Mouse (Mus musculus) midbrain, embryonic 13.5 days (tissue): ENCODE results near the gene Ndufs4. TPM values are rescaled to one million over a fixed set of nuclear protein-coding genes. Genes with fewer than 3 reads are reported as not detected.

Experiments
- ATAC-seq: fragments of 200-750 bp; cut with Nextera tagmentation; 2 replicates; pipeline ENCODE4 v1.8.0; 2017; ENCODE audit warnings: mild to moderate bottlenecking, moderate TSS enrichment, moderate library complexity
- H3K27ac ChIP-seq: fragments of 300-500 bp; sonication (generic); 2 replicates; pipeline ENCODE4 v1.5.1; 2015; ENCODE audit warnings: inconsistent platforms, mild to moderate bottlenecking, moderate library complexity
- H3K27me3 ChIP-seq: fragments of 300-500 bp; sonication (generic); 2 replicates; pipeline ENCODE4 v1.6.1; 2015; ENCODE audit warnings: mild to moderate bottlenecking, inconsistent platforms
- H3K36me3 ChIP-seq: fragments of 300-500 bp; sonication (generic); 2 replicates; pipeline ENCODE4 v1.6.1; 2015; ENCODE audit warnings: mild to moderate bottlenecking, inconsistent platforms
- H3K4me1 ChIP-seq: fragments of 300-500 bp; sonication (generic); replicated peaks from 2 replicates; pipeline ENCODE4 v1.6.1; 2015; ENCODE audit warnings: inconsistent platforms
- H3K4me2 ChIP-seq: fragments of 300-500 bp; sonication (generic); replicated peaks from 2 replicates; pipeline ENCODE4 v1.6.1; 2015; ENCODE audit warnings: moderate library complexity, mild to moderate bottlenecking, inconsistent platforms
- H3K4me3 ChIP-seq: fragments of 300-500 bp; sonication (generic); replicated peaks from 2 replicates; pipeline ENCODE4 v1.5.1; 2015; ENCODE audit warnings: mild to moderate bottlenecking, inconsistent platforms
- H3K9ac ChIP-seq: fragments of 300-500 bp; sonication (generic); replicated peaks from 2 replicates; pipeline ENCODE4 v1.6.1; 2015; ENCODE audit warnings: mild to moderate bottlenecking, inconsistent platforms
- H3K9me3 ChIP-seq: fragments of 300-500 bp; sonication (generic); 2 replicates; pipeline ENCODE4 v1.6.1; 2016; ENCODE audit warnings: mild to moderate bottlenecking, inconsistent platforms
- WGBS: fragments of 180-500 bp; shearing (Covaris S2); methylation state at CpG from one replicate; pipeline ENCODE4 v1.1.7; 2015; 5-methylcytosine and 5-hydroxymethylcytosine counted together
- polyA plus RNA-seq: library from polyadenylated mRNA; unstranded; fragments of >200 nt; fragmentation: Nextera tagmentation; extraction: Ambion mirVana; gene quantifications from 2 replicates; pipeline ENCODE4 v1.2.1, GENCODE M21; 2015

Ndufs4 gene
- polyA plus RNA-seq, 1 experiment from 2014 or later, result 387 TPM

- no peak for ATAC-seq
These were observed 116.5 kb downstream of the Ndufs4 start for GRCm38 (mm10) chr13:114271410-114272105.

GRCm38 (mm10) chr13:114267741-114268140 lies 120.3 kb downstream of the Ndufs4 start:
- H3K4me2 ChIP-seq, result no peak overlapping the region
- H3K27me3 ChIP-seq, result no peaks in the 10 kb centered on the region
- H3K27ac ChIP-seq, result no peak overlapping the region
- ATAC-seq, result no peak
- H3K4me3 ChIP-seq, result no peak overlapping the region
- no peaks in the 10 kb centered on the region for H3K4me1 ChIP-seq
- WGBS, result 95% methylated on average over 9 of the region's 9 CpGs
- no peaks in the 10 kb centered on the region for H3K36me3 ChIP-seq
- no peaks in the 10 kb centered on the region for H3K9me3 ChIP-seq
- H3K9ac ChIP-seq, result no peak overlapping the region

More at GRCm38 (mm10) chr13:114271410-114272105, 116.5 kb downstream of the Ndufs4 start:
- 90% methylated on average over 16 of the region's 16 CpGs for WGBS
- no peaks in the 10 kb centered on the region for H3K4me1 ChIP-seq
- no peaks in the 10 kb centered on the region for H3K27me3 ChIP-seq
- H3K4me2 ChIP-seq, result no peak overlapping the region
- H3K9me3 ChIP-seq, result no peaks in the 10 kb centered on the region
- no peak overlapping the region for H3K9ac ChIP-seq
- no peak overlapping the region for H3K4me3 ChIP-seq
- H3K36me3 ChIP-seq, result no peaks in the 10 kb centered on the region
- H3K27ac ChIP-seq, result no peak overlapping the region

- Histone ChIP-seq H3K4me1 (no peaks in the 10 kb centered on the region), H3K4me3 (no peak overlapping the region), H3K4me2 (no peak overlapping the region), H3K27me3 (no peaks in the 10 kb centered on the region; the same call in 1 of the 2 replicates), H3K36me3 (no peaks in the 10 kb centered on the region), H3K9ac (no peak overlapping the region), H3K9me3 (0 out of 2 replicates have a peak, but pooled peaks cover 2% of the 10 kb centered on the region), H3K27ac (no peak overlapping the region)
- no peak for ATAC-seq
- WGBS, result 59% methylated on average over 7 of the region's 7 CpGs
These were observed 127.4 kb downstream of the Ndufs4 start for GRCm38 (mm10) chr13:114260486-114261205.

GRCm38 (mm10) chr13:114254697-114255096 lies 133.4 kb downstream of the Ndufs4 start:
- Histone ChIP-seq H3K27ac (no peak overlapping the region), H3K9me3 (no peaks in the 10 kb centered on the region), H3K27me3 (no peaks in the 10 kb centered on the region), H3K9ac (no peak overlapping the region), H3K36me3 (no peaks in the 10 kb centered on the region), H3K4me2 (no peak overlapping the region), H3K4me3 (no peak overlapping the region), H3K4me1 (no peaks in the 10 kb centered on the region)
- ATAC-seq, result no peak
- 89% methylated on average over 10 of the region's 10 CpGs for WGBS

Other genes starting within 250 kb of the Ndufs4 start
- 16.7 and 17.4 TPM in 2 replicates for gene Fst, start 70.7 kb upstream of the Ndufs4 start, polyA plus RNA-seq